Mouse (Mus musculus) adrenal gland, postnatal 25 days (tissue): ENCODE data around the gene Gtdc1. TPM values are rescaled to one million over a fixed set of nuclear protein-coding genes. Genes with fewer than 3 reads are reported as not detected.
A peak's percentile ranks its signal among the peaks of the same experiment; 100 is the strongest.

Experiments used
- DNase-seq: peaks from one replicate; pipeline ENCODE4 v3.0.0; 2021; ENCODE audit warnings: mixed read lengths
- long read RNA-seq: library from polyadenylated mRNA; stranded (forward); transcript quantifications from one replicate; pipeline ENCODE4 v2.0.0, GENCODE M21; 2021
- total RNA-seq: library from RNA; stranded (reverse); gene quantifications from 2 replicates; pipeline ENCODE4 v1.2.3, GENCODE M21; 2021

Gene Gtdc1
- 11.8 and 14.4 TPM in 2 replicates for total RNA-seq
- long read RNA-seq, partial matches to known transcripts: 1 of 4 reads
- long read RNA-seq, other reads (novel, unspliced or antisense): 3 of 4 reads

GRCm38 (mm10) chr2:44927482-44927811, at the start of gene Gtdc1:
Gene Gtdc1 (minus strand): TSS chr2:44927657.
- DNase-seq: no peak

GRCm38 (mm10) chr2:44977051-44977450, 49.6 kb upstream of the Gtdc1 start:
- no peak for DNase-seq

GRCm38 (mm10) chr2:44976484-44976883, 49.0 kb upstream of the Gtdc1 start:
- no peak for DNase-seq

- DNase-seq: no peak
These were observed 46.4 kb upstream of the Gtdc1 start for GRCm38 (mm10) chr2:44973828-44974227.

GRCm38 (mm10) chr2:44970087-44970646, 42.7 kb upstream of the Gtdc1 start:
- DNase-seq: no peak

GRCm38 (mm10) chr2:44969640-44970039, 42.2 kb upstream of the Gtdc1 start:
- no peak for DNase-seq

- peak; percentile 73 for DNase-seq
These were observed 41.8 kb upstream of the Gtdc1 start for GRCm38 (mm10) chr2:44969226-44969625.

- no peak for DNase-seq
These were observed 38.5 kb upstream of the Gtdc1 start for GRCm38 (mm10) chr2:44965834-44966555.

GRCm38 (mm10) chr2:44962620-44963019, 35.2 kb upstream of the Gtdc1 start:
- DNase-seq: no peak

GRCm38 (mm10) chr2:44961192-44961591, 33.7 kb upstream of the Gtdc1 start:
- DNase-seq: no peak

GRCm38 (mm10) chr2:44960561-44960960, 33.1 kb upstream of the Gtdc1 start:
- no peak for DNase-seq

GRCm38 (mm10) chr2:44957329-44957797, 29.9 kb upstream of the Gtdc1 start:
- no peak for DNase-seq

- no peak for DNase-seq
These were observed 28.8 kb upstream of the Gtdc1 start for GRCm38 (mm10) chr2:44956232-44956631.

GRCm38 (mm10) chr2:44955506-44955905, 28.0 kb upstream of the Gtdc1 start:
- no peak for DNase-seq

- no peak for DNase-seq
These were observed 26.7 kb upstream of the Gtdc1 start for GRCm38 (mm10) chr2:44954180-44954579.

- no peak for DNase-seq
These were observed 25.5 kb upstream of the Gtdc1 start for GRCm38 (mm10) chr2:44952830-44953422.

- DNase-seq: no peak
These were observed 24.3 kb upstream of the Gtdc1 start for GRCm38 (mm10) chr2:44951651-44952213.

GRCm38 (mm10) chr2:44944689-44945088, 17.2 kb upstream of the Gtdc1 start:
- no peak for DNase-seq

- no peak for DNase-seq
These were observed 3.5 kb upstream of the Gtdc1 start for GRCm38 (mm10) chr2:44930951-44931350.

GRCm38 (mm10) chr2:44928631-44929030, 1.2 kb upstream of the Gtdc1 start:
- peak; percentile 41 for DNase-seq

- peak; percentile 90 for DNase-seq
These were observed 575 bp downstream of the Gtdc1 start for GRCm38 (mm10) chr2:44926683-44927481.

- DNase-seq: no peak
These were observed 1.2 kb downstream of the Gtdc1 start for GRCm38 (mm10) chr2:44926167-44926682.
